Mouse (Mus musculus) limb, embryonic 11.5 days (tissue): ENCODE results near the gene Lrrc1. TPM values are rescaled to one million over a fixed set of nuclear protein-coding genes. Genes with fewer than 3 reads are reported as not detected.

Experiments
- ATAC-seq: fragments of 200-750 bp; cut with Nextera tagmentation; 2 replicates; pipeline ENCODE4 v1.8.0; 2017; ENCODE audit warnings: low read depth; ENCODE audit not compliant: insufficient number of reproducible peaks, low FRiP score, low TSS enrichment
- DNase-seq: peaks from one replicate; pipeline ENCODE4 v3.0.0-alpha.2; 2015; ENCODE audit warnings: low spot score
- H3K27ac ChIP-seq: fragments of 300-500 bp; sonication (generic); replicated peaks from 2 replicates; pipeline ENCODE4 v1.5.1; 2014; ENCODE audit warnings: low read depth, mild to moderate bottlenecking, low read length
- H3K27me3 ChIP-seq: fragments of 300-500 bp; sonication (generic); 2 replicates; pipeline ENCODE4 v1.6.1; 2014; ENCODE audit warnings: mild to moderate bottlenecking, low read length, mixed read lengths; ENCODE audit not compliant: control insufficient read depth, insufficient read depth
- H3K36me3 ChIP-seq: fragments of 300-500 bp; sonication (generic); 2 replicates; pipeline ENCODE4 v1.6.1; 2014; ENCODE audit warnings: mild to moderate bottlenecking, low read length, moderate library complexity, mixed read lengths; ENCODE audit not compliant: control insufficient read depth, insufficient read depth
- H3K4me1 ChIP-seq: fragments of 300-500 bp; sonication (generic); 2 replicates; pipeline ENCODE4 v1.6.1; 2014; ENCODE audit warnings: low read length, mixed read lengths; ENCODE audit not compliant: control insufficient read depth, insufficient read depth
- H3K4me2 ChIP-seq: fragments of 300-500 bp; sonication (generic); 2 replicates; pipeline ENCODE4 v1.6.1; 2014; ENCODE audit warnings: low read depth, mild to moderate bottlenecking, moderate library complexity; ENCODE audit not compliant: severe bottlenecking
- H3K4me3 ChIP-seq: fragments of 300-500 bp; sonication (generic); 2 replicates; pipeline ENCODE4 v1.5.1; 2014; ENCODE audit warnings: low read depth, low read length
- H3K9ac ChIP-seq: fragments of 300-500 bp; sonication (generic); 2 replicates; pipeline ENCODE4 v1.6.1; 2014; ENCODE audit warnings: mild to moderate bottlenecking, low read length
- H3K9me3 ChIP-seq: fragments of 300-500 bp; sonication (generic); 2 replicates; pipeline ENCODE4 v1.6.1; 2016; ENCODE audit warnings: low read length; ENCODE audit not compliant: control insufficient read depth
- WGBS: fragments of 180-500 bp; shearing (Covaris S2); extraction: QIAGEN DNeasy Blood & Tissue Kit; methylation state at CpG from one replicate; pipeline ENCODE4 v1.1.7; 2014; 5-methylcytosine and 5-hydroxymethylcytosine counted together
- polyA plus RNA-seq: library from polyadenylated mRNA; unstranded; fragments of >200 nt; fragmentation: Nextera tagmentation; extraction: Ambion mirVana; gene quantifications from 2 replicates; pipeline ENCODE4 v1.2.1, GENCODE M21; 2014

Lrrc1 gene
- polyA plus RNA-seq, 1 experiment from 2014 or later = 7.1 TPM

DNA sequence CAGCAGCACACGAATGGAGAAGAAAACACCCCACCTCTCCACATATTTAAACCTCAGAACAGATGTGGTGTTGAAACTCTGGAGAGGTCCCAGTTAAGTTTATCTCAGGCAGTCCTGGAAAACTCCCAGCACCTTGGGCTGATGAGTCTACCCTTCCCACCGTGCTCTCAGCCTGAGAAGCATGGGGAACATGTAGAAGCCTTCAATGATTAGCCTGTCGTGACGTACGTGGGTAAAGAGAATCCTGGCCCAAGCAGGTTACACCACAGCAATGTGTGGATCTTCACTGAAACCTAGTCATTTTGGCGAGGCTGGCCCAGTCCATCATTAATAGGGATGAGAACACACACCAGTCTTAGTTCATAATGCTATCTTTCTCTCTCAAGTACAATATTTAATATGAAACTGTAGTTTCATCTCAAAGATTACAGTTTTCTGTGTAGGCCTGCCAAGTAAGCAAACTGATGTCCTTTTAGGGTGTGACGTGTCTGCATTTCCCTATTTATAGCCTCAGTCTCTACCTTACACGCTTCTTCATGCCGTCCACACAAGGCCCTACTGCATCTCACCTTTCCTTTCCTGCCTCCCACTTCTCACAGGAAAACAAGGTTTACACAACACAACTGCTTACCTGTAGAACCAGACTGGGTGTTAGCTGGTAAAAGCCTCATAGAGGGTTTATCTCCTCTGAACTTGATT is 125.0 kb downstream of the Lrrc1 start:
- DNase-seq (no peak), ATAC-seq (no peak)
- Histone ChIP-seq H3K36me3 (no peaks in the 10 kb centered on the region), H3K9ac (no peak overlapping the region), H3K9me3 (no peaks in the 10 kb centered on the region), H3K27ac (no peak overlapping the region), H3K4me2 (no peak overlapping the region), H3K4me3 (no peak overlapping the region), H3K27me3 (no peaks in the 10 kb centered on the region), H3K4me1 (no peaks in the 10 kb centered on the region)
- 88% methylated on average over 9 of the region's 9 CpGs for WGBS

DNA sequence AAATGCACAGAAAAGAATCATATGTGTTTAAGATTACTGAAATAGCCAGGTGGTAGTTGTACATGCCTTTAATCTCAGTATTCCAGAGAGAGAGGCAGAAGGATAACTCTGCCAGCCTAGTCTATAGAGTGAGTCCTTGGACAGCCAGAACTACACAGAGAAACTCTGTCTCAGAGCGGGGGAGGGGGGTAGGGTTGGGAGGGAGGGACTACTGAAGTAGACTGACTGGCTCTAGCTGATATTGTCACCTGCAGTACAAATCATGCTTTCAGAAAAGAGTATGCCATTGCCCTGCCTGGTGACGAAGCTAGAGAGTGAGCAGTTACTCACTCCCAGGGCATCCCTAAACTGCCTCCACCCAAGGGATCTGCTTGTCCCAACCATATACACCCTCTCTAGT is 125.9 kb downstream of the Lrrc1 start:
- no peaks in the 10 kb centered on the region for H3K36me3 ChIP-seq
- H3K4me1 ChIP-seq = no peaks in the 10 kb centered on the region
- H3K9me3 ChIP-seq = no peaks in the 10 kb centered on the region
- no peak overlapping the region for H3K4me3 ChIP-seq
- 91% methylated on average over 2 of the region's 2 CpGs for WGBS
- ATAC-seq (no peak), DNase-seq (no peak)
- no peaks in the 10 kb centered on the region for H3K27me3 ChIP-seq
- H3K27ac ChIP-seq = no peak overlapping the region
- no peak overlapping the region for H3K4me2 ChIP-seq
- H3K9ac ChIP-seq = no peak overlapping the region

DNA sequence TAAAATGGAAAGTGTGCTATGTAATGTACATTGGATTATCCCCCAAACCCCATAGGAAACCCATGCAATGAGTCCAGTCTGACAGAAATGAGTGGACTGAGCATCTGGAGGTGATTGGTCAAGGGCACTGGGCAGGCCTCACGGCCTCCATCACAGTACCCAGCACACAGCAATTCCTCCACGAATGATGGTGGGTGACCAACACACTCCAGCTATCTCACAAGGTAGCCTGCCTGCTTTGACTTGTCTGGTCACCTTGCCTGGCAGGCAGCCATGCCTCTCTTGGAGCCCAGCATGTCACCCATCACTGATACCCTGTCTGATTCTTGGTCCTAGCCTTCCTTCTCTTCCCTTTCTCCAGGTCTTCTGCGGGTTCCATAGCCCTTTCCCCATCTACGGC is 128.2 kb downstream of the Lrrc1 start:
- H3K4me1 ChIP-seq = no peaks in the 10 kb centered on the region
- no peaks in the 10 kb centered on the region for H3K9me3 ChIP-seq
- DNase-seq (no peak), ATAC-seq (no peak)
- H3K36me3 ChIP-seq = no peaks in the 10 kb centered on the region
- H3K27me3 ChIP-seq = no peaks in the 10 kb centered on the region
- H3K27ac ChIP-seq = no peak overlapping the region
- no peak overlapping the region for H3K9ac ChIP-seq
- WGBS = 93% methylated on average over 4 of the region's 4 CpGs
- H3K4me2 ChIP-seq = no peak overlapping the region
- H3K4me3 ChIP-seq = no peak overlapping the region

DNA sequence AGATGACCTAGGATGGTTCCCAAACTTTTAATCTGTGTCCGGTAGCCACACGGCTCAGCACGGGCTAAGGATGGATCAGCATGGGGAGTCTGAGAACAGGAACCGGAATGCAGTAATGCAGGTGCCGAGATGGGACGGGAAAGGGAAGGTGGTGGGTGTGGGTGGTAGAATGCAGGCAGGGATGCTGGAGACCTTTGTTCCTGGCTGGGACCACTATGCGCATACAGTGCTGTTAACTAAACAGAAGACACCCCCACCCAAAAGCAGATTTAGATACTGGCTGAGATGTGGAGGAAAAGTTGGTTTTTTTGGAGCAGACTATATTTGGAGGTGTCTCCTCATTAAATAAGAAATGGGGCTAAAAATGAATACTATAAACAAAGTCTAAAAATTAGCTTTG is 128.7 kb downstream of the Lrrc1 start:
- H3K4me3 ChIP-seq = no peak overlapping the region
- no peak for ATAC-seq
- WGBS = 91% methylated on average over 7 of the region's 7 CpGs

DNA sequence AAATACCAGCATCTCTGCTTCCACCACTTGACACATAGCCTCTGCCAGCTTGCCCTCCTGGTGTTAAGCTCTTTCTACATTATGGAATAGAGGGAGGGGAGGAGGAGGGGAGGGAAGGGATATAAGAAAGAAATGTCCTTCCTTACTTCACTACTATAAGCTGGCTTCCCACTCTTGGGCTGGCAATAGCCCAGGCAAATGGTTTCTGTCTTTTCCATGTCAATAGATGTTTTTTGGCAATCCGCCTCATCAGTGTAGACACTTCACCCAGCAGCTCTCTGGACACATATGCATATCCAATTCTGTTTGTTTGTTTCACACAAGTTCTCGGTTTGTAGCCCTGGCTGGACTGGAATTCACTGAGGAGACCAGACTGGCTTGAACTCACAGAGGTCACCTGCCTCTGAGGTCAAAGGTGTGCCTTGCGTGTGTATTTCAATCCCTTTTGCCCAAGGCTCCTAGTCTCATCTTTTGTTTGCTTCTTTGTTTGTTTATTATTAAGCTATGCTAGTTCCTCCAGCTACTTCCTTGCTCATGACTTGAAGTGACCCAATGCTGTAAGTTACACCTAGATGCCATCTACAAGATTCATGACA is 132.7 kb downstream of the Lrrc1 start:
- H3K27ac ChIP-seq = no peak overlapping the region
- no peaks in the 10 kb centered on the region for H3K36me3 ChIP-seq
- no peak overlapping the region for H3K4me2 ChIP-seq
- no peak for ATAC-seq
- no peaks in the 10 kb centered on the region for H3K9me3 ChIP-seq
- no peak overlapping the region for H3K9ac ChIP-seq
- H3K27me3 ChIP-seq = no peaks in the 10 kb centered on the region
- WGBS = 84% methylated on average over 3 of the region's 3 CpGs
- H3K4me3 ChIP-seq = no peak overlapping the region
- DNase-seq = no peak
- H3K4me1 ChIP-seq = no peaks in the 10 kb centered on the region

More for the DNA sequence above, 128.7 kb downstream of the Lrrc1 start:
- H3K4me2 ChIP-seq = no peak overlapping the region
- DNase-seq = no peak
- no peaks in the 10 kb centered on the region for H3K4me1 ChIP-seq
- no peaks in the 10 kb centered on the region for H3K36me3 ChIP-seq
- H3K9me3 ChIP-seq = no peaks in the 10 kb centered on the region
- no peak overlapping the region for H3K9ac ChIP-seq
- no peaks in the 10 kb centered on the region for H3K27me3 ChIP-seq
- H3K27ac ChIP-seq = no peak overlapping the region

DNA sequence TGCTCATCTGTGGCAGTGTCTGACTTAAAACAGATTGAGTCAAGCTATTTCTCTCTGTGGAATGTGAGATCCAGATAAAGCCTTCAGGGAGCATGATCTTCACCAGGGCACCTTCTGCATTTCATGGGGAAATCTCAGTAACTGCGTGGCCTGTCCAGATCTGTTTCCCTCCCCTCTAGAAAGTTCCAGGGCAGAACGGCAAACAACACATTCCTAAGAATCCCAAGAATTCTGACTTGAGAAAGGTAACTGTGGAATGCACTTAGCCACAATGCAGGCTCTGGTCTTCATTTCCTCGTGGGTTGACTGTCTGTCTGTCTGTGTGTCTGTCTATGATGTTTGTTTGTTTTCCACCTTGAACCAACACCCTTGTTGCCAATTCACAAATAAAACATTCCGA is 133.7 kb downstream of the Lrrc1 start:
- H3K9me3 ChIP-seq = no peaks in the 10 kb centered on the region
- H3K4me3 ChIP-seq = no peak overlapping the region
- H3K4me2 ChIP-seq = no peak overlapping the region
- H3K9ac ChIP-seq = no peak overlapping the region
- WGBS = 57% methylated on average over 4 of the region's 4 CpGs
- H3K36me3 ChIP-seq = no peaks in the 10 kb centered on the region
- H3K27ac ChIP-seq = no peak overlapping the region
- no peaks in the 10 kb centered on the region for H3K4me1 ChIP-seq
- ATAC-seq = no peak
- no peaks in the 10 kb centered on the region for H3K27me3 ChIP-seq
- DNase-seq = no peak

DNA sequence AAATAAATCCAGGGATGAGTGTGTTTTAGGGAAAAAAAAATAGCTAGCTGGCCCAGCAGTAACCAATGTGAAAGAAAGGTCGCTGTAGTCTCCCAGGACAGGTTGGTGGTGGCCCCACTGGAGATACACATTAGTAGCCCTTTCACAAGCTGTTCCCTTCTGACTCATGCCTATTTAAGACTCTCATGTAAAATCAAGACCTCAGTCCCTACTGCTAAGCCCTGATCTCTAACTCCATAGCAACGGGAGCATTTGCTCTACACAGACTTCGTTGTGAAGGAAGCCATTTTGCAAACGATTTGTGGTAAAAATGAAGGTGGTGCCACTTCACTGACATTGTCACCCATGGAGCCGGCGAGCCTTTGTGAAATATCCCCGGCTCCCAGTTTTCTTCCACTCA is 134.1 kb downstream of the Lrrc1 start:
- no peak for DNase-seq
- Histone ChIP-seq H3K4me3 (no peak overlapping the region), H3K27me3 (no peaks in the 10 kb centered on the region), H3K4me2 (no peak overlapping the region), H3K36me3 (no peaks in the 10 kb centered on the region), H3K27ac (no peak overlapping the region), H3K9me3 (no peaks in the 10 kb centered on the region), H3K9ac (no peak overlapping the region), H3K4me1 (no peaks in the 10 kb centered on the region)
- no peak for ATAC-seq
- 86% methylated on average over 7 of the region's 7 CpGs for WGBS

DNA sequence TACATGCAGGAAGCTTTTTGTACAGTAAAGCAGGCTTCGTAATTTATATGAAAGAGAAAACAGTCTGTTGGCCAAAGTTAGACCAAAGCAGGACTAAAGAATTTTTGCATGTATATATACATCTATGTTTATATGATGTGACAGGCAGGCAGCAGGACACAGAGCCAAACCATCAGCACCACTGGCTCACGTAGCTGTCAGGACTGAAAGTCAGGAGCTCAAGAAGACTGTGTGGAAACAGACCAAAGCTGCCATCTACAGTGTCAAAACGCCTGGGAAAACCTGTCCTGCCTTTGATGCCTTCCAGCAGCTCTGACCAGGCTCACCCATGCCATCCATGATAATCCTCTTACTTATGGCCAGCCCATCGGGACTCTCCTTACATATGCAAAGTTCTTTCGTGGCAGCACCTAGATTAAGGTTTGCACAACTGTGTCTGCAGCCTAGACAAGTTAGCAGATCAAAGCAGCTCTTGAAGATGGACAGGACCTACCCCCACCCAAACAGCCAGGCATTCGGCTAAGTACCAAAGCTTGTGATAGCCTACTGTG is 136.5 kb downstream of the Lrrc1 start:
- no peaks in the 10 kb centered on the region for H3K36me3 ChIP-seq
- no peak overlapping the region for H3K27ac ChIP-seq
- 50% methylated on average over 6 of the region's 6 CpGs for WGBS
- H3K27me3 ChIP-seq = no peaks in the 10 kb centered on the region
- H3K4me2 ChIP-seq = no peak overlapping the region
- H3K9me3 ChIP-seq = no peaks in the 10 kb centered on the region
- no peak overlapping the region for H3K4me3 ChIP-seq
- DNase-seq (no peak), ATAC-seq (no peak)
- H3K4me1 ChIP-seq = no peaks in the 10 kb centered on the region
- H3K9ac ChIP-seq = no peak overlapping the region
